Mouse (Mus musculus) left cerebral cortex, postnatal 10 days (tissue): ENCODE results near the gene Vax2. TPM values are rescaled to one million over a fixed set of nuclear protein-coding genes. Genes with fewer than 3 reads are reported as not detected.

Experiments
- DNase-seq, 2 experiments: peaks; one replicate each; pipeline ENCODE4 v3.0.0; 2021 to 2022; ENCODE audit warnings: low spot score in 2 of 2, mixed read lengths in 1 of 2; ENCODE audit errors: extremely low spot score in 1 of 2
- intact Hi-C: fragments of 180-260 bp; cut with DNase I; formaldehyde crosslinking; loops from one replicate; pipeline ENCODE4 v1.15.1; 2025
- total RNA-seq, 2 experiments: library from RNA; stranded (reverse); gene quantifications; 2 replicates each; pipeline ENCODE4 v1.2.3; 2021

The Vax2 gene
- total RNA-seq, 2 experiments from 2014 or later: not detected

DNA sequence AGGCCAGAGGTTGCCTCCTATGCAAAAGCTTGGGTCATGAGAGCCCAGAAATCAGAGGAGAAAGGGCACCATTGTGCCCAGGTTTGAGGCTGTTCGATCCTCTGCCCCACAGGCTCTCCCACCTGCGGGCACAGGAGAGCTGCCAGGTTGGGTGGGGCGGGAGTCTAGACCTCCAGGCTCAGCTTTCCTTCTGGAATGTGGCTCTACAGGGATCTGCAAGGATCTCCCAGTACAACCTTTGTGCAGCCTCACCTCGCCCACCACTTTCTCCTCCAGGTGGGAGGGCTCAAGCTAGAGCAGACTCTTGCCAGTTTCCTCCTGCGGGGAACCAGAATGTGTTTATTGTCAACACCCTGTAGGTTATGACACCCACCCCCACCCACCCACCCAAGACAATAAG lies 33.5 kb downstream of the Vax2 start:
- DNase-seq: no peak
- intact Hi-C loops: no loop called here

DNA sequence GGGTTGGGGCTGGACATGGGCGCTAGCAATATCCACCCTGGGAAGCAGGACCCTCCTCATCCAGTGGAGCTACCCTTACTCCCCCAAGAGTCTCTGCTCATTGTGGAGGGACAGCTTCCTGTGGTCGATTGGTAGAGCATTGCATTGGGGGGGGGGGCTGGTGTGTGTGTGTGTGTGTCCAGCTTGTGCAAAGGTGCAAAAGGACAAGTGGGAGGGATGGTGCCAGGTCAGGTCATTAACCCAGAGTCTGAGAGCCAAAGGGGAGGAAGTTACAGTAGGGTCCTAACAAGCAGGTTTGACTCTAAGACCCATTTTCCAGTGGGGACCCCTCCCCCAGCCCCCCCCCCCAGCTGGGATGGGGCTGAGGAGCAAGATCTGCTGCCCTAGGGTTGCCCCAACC lies 34.4 kb downstream of the Vax2 start:
- DNase-seq: no peak
- intact Hi-C loops: no loop called here

DNA sequence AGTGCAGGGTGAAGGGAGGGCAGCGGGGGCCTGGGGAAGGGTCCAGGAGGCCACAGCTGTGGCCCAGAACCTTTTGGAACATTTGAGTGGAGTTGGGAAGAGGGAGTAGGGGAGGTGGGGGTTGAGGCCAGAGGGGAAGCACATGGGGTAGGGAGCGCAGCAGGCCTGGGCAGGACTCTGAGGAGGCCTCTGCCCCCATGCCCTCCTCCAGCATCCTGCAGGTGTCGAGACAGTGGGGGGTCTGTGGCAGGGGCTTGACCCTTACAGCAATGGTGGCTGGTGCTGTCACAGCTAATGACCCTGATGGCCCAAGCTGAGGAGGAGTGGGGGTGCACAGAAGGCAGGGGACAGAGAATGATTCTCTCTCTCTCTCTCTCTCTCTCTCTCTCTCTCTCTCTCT lies 38.2 kb downstream of the Vax2 start:
- intact Hi-C loops: no loop called here
- DNase-seq: no peak

DNA sequence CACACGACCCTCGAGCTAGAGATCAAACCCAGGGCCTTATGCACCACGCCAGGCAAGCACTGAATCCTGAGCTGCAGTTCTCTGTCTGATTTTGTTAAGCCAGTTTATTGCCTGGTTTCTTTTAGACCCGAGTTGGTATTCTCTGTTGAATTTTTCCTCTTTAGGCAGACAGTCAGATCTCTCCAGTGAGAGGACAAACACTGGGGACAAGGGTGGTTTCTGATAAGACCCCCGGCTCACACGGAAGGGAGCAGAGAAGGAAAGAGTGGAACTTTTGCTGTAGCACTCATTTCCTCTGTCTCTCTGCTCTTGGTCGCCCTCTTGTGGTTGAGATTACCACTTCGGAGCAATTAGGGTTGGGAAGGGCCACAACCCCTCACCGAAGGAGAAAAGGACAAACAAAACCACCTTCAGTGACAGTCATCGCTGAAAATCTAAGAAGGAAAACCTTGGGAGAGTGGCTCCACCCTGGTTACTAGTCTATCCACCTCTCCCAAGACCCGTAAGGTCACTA lies 39.2 kb downstream of the Vax2 start:
- peak in 1 of 2 experiments; percentile 61 for DNase-seq
- intact Hi-C loops: no loop called here

DNA sequence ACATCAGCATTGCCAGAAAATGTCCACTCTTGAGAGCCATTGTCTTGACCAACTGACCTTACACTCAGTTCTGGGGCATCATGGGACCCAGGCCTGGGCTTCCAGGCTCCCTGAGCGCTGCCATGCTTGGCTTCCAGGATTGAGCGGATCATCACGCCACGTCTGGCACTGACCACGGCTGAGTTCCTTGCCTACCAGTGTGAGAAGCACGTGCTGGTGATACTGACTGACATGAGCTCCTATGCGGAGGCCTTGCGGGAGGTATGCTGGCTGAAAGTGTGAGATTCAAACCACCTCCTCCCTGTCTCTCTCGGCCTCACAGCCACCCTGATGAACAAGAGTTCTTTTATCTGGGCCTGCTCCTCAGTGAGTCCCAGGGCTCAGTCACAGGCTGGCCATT lies 45.0 kb downstream of the Vax2 start:
- no peak for DNase-seq

DNA sequence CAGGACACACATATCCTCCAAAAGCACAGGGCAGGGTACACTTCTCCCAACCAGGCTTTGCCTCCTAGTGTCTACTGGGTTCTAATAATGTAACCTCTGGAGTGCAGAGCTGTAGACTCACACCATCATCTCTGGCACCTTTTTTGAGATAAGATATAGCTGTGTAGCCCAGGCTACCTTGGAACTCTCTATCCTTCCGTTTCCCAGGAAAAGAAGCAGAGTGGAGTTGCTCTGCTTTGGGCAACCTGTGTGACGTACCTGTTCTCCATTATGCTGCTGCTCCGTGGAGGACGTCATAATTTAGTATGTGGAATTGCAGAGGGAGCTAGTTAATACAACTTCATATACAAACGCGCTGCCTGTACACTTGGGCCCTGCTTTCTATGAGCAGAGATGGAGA lies 51.3 kb downstream of the Vax2 start, which contains the start of gene Ankrd53:
Gene Ankrd53, plus strand, starts transcription at position 301 of the 400 bp plus-strand sequence.
- intact Hi-C loops: no loop called here
- DNase-seq: no peak

More for the DNA sequence above, 45.0 kb downstream of the Vax2 start:
- intact Hi-C loops: no loop called here

DNA sequence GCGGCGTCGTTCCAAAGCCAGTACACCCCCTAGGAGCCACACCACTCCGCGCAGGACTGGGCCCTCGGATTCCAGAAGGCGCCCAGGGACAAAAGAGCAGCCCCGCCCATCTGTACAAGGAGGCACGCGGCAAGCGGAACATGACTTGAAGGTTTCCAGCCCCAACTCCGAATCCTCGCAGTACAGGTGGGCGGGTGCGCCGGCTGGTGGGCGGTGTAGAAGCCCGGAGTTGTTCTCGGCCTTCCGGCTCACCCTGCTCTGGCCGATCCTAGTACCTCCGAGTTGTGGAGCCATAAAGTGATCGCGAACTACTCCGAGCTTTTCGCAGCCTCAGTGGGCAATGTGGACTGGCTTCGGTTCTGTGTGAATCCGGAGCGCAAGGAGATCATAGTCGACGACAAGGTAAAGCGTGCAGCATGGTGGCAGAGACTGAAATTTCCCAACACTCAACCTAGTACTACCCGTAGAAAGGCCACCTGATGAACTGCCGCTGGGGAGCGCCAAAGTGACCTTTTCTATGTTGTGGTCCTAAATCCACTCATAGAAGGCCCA lies 51.9 kb downstream of the Vax2 start:
- peak in 1 of 2 experiments; percentile 37 for DNase-seq
- intact Hi-C loops: no loop called here

DNA sequence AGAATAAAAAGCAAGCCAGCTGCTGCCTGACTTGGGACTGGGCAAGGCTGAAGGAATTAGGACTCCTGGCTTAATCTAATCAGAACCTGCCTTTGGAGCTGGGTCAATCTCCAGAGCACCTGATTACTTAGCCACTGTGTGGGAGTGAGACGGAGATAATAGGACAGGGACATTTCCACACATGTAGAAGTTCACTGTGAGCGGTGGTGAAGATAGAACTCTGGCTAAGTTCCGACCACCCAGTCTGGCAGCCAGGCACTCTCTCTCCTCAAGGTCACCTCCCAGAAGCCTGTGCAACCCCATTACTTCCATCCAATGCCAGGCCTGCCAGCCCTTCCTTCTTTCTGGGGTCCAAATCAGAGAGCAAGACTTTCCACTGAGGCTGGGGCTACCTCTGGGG lies 55.9 kb downstream of the Vax2 start:
- intact Hi-C loops: no loop called here
- DNase-seq: no peak

DNA sequence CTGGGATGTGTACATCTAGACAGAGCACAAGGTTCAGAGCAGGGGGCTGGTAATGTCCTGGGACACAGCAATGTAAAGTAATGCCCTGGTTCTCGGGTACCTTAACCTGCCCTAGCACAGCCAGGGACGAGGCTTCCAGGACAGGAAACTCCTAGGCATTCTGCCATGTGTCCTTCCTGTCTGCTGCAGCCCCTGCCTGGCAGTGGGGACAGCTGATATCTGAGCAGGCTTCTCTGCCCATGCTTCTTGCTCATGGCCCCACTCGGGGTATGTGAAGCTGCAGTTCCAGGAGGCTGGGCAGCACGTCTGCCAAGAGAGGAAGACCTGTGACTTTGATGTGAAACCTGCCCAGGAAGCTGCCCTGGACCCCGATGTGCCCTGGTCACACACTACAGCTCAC lies 57.4 kb downstream of the Vax2 start:
- no peak for DNase-seq
- intact Hi-C loops: no loop called here

DNA sequence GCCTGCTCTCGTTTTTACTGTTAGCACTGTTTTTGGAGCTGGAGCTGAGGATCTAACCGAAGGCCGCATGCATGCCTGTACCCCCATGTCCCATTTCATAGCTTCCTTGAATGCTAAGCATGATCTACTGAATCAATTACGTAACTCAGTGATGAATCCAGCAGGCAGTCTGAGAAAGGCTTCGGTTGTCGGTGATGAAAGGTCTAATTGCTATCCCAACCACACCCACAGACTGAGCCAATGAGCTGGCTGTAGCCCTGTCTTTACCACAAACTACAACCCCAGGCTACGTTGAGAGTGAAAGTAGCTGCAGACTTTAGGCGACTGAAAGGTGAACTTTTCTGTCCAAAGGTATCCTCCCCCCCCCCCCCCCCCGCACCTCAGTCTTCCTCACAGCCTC lies 63.1 kb downstream of the Vax2 start:
- intact Hi-C loops: no loop called here
- DNase-seq: no peak

DNA sequence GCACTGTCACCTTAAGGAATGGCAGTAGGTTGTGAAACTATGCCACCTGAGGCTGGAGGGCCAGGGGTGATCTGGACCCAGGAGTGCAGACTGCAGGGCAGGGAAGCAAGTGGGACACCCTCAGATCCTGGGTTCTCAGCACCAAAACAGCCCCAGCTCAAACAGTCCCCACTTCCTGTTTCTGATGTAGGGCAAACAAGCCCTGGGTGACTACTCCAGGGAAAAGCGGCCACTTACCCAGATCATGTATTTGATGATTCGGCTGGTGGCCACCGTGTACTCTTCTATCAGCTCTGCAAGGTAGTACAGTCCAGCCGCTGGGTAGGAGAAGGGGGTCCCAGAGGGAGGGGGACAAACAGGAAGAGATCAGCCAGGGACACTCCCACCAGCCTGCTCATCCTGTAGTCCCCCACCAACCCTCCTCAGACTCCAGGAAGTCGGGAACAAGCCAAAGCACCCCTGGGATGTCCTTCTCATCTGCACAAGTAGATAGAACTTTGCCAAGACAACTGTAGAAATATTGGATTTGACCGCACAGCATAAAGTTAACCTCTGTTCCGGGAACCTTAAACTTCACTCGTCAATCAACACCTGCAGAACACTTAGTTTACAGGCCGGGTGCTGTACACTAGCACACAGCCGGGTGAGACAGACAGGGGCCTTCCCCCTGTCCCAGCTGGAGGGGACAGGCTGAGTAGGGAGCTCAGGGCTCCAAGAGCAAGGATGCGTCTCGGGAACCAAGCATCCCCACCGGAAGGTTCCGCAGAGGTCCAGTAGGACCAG lies 63.9 kb downstream of the Vax2 start:
- intact Hi-C loops: loop anchor here (5.0 kb wide), 1 partner anchor 83 kb away; no protein-coding TSS in a partner anchor
- DNase-seq: no peak

DNA sequence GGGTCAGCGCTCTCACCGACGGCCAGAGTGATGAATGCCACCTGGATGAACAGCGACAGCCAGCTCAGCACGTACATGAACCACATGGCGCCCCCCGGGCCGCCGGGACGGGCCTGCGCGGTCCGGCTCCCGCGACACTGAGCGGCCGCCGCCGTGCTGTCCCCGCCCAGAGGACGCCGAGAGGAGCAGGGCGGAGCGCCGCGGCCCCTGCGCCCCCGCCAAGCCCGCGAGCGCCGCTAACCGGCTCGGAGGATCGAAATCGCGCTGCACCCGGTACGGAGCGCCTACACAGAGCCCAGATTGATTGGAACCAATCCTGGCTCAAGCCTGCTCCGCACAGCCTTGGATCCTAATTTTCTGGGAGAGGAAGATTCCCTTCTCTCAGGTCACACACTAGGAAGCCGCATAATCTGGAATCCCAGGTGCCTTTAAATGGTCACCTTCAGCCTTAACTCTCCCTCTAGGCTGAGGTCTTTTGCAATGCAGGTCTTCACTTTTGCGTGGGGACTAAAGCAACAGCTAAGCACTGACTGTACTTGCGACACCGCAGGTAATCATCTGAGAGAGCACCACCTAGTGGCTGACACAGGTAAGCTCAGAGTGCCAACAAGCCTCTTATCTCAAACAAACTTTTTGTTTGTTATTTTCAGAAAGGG lies 64.7 kb downstream of the Vax2 start, which contains the start of gene Tex261:
Gene Tex261, minus strand, starts transcription at position 176 of the 656 bp plus-strand sequence.
- intact Hi-C loops: loop anchor here (5.0 kb wide), 1 partner anchor 83 kb away; no protein-coding TSS in a partner anchor
- DNase-seq: peak; percentile 87 to 94

DNA sequence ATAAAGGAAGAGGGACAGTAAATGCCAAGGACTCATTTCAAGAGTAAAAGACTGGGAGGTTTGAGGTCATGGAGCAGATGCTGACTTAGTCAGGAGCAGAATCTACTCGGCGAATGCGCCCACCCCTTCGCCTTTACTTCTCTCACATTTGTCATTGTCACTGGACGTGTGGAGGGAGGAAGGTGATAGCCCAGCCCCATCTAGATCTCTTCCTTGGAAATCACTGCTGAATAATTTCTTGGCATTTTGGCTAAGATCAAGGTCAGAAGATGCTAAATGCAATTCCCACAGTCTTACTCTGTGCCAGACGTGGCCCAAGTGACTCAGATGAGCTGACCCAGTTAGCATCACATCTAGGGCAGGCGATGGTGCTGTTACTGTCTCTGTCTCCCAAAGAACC lies 67.2 kb downstream of the Vax2 start:
- intact Hi-C loops: loop anchor here (5.0 kb wide), 1 partner anchor 86 kb away; no protein-coding TSS in a partner anchor
- DNase-seq: no peak

DNA sequence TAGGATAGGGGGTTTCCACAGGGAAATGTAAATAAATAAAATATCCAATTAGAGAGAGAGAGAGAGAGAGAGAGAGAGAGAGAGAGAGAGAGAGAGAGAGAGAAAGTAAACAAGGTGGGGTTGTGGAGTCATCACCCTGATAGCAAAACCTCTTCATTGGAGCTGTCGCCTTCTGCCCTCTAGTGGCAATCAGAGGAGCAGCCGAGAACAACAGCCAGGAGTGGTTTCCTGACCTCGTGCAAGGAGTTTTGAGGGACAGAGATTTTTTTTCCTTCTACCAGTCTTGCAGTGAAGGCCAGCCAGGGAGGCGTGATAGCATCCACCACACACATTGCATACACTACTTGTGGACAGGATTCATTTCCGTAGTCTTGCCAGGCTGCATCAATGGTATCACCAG lies 68.0 kb downstream of the Vax2 start:
- no peak for DNase-seq
- intact Hi-C loops: loop anchor here (5.0 kb wide), 1 partner anchor 87 kb away; no protein-coding TSS in a partner anchor

DNA sequence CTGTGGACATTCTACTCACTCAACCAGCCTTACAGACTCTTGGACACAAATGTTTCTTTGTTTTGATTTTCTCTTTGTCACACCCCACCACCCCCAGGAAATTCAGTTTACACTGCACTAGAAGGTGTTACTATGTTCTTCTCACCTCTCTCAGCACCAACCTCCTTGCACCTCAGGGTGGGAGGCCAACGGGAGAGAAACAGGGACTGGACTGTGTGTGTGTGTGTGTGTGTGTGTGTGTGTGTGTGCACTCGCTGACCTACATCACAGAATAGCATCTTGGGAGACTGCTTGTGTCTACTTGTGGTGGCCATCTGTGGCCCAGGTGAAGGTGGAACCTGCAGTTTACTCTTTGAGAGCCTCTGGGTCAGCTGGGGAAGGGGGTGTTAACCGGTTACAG lies 75.4 kb downstream of the Vax2 start:
- DNase-seq: no peak

More for the DNA sequence above, 75.4 kb downstream of the Vax2 start:
- intact Hi-C loops: no loop called here

Other genes starting within 250 kb of the Vax2 start
- gene Dguok, start 204.3 kb upstream of the Vax2 start, total RNA-seq: 10 to 100 TPM; 26.5 to 27.6 TPM
- 1 to 10 TPM in 1 of 2 experiments, under 1 TPM in 1; 0.87 to 1.0 TPM for gene Actg2, start 175.0 kb upstream of the Vax2 start, total RNA-seq
- 10 to 100 TPM; 38.3 to 39.8 TPM for gene Stambp, start 138.5 kb upstream of the Vax2 start, total RNA-seq
- under 1 TPM; 0.21 to 0.63 TPM for gene Clec4f, start 55.1 kb upstream of the Vax2 start, total RNA-seq
- gene Cd207, start 33.4 kb upstream of the Vax2 start, total RNA-seq: not detected
- under 1 TPM; 0.18 to 0.32 TPM for gene Atp6v1b1, start 31.7 kb downstream of the Vax2 start, total RNA-seq
- not detected for gene Ankrd53, start 51.4 kb downstream of the Vax2 start, total RNA-seq
- 10 to 100 TPM; 43.1 to 50.6 TPM for gene Tex261, start 64.5 kb downstream of the Vax2 start, total RNA-seq
- gene Nagk, start 83.7 kb downstream of the Vax2 start, total RNA-seq: 10 to 100 TPM; 64.0 to 66.1 TPM
- gene Paip2b, start 120.5 kb downstream of the Vax2 start, total RNA-seq: 10 to 100 TPM; 50.5 to 55.9 TPM
- 100 to 1,000 TPM; 120 to 121 TPM for gene Zfp638, start 155.8 kb downstream of the Vax2 start, total RNA-seq